Mouse (Mus musculus) heart, embryonic 11.5 days (tissue): ENCODE measurements at regions not wholly inside any gene's neighbourhood (a gene's known extent, or its start where the extent isn't known, plus 50 kb on each side); places are given as distances from the start of the nearest gene placed in this dataset.

Source experiments
- ATAC-seq: fragments of 200-750 bp; cut with Nextera tagmentation; replicated peaks from 2 replicates; pipeline ENCODE4 v1.8.0; 2017; ENCODE audit warnings: moderate library complexity; ENCODE audit not compliant: insufficient number of reproducible peaks, low FRiP score, low TSS enrichment
- H3K27ac ChIP-seq: fragments of 300-500 bp; sonication (generic); 2 replicates; pipeline ENCODE4 v1.5.1; 2014; ENCODE audit warnings: mild to moderate bottlenecking, low read depth, low read length
- H3K27me3 ChIP-seq: fragments of 300-500 bp; sonication (generic); 2 replicates; pipeline ENCODE4 v1.6.1; 2014; ENCODE audit warnings: mild to moderate bottlenecking, low read length, mixed read lengths; ENCODE audit not compliant: control insufficient read depth, insufficient read depth
- H3K36me3 ChIP-seq: fragments of 300-500 bp; sonication (generic); 2 replicates; pipeline ENCODE4 v1.6.1; 2014; ENCODE audit warnings: mild to moderate bottlenecking, low read length, moderate library complexity, mixed read lengths; ENCODE audit not compliant: control insufficient read depth, insufficient read depth
- H3K4me1 ChIP-seq: fragments of 300-500 bp; sonication (generic); 2 replicates; pipeline ENCODE4 v1.6.1; 2014; ENCODE audit warnings: low read length; ENCODE audit not compliant: control insufficient read depth, insufficient read depth
- H3K4me2 ChIP-seq: fragments of 300-500 bp; sonication (generic); 2 replicates; pipeline ENCODE4 v1.6.1; 2014; ENCODE audit warnings: mild to moderate bottlenecking, moderate library complexity
- H3K4me3 ChIP-seq: fragments of 300-500 bp; sonication (generic); 2 replicates; pipeline ENCODE4 v1.5.1; 2014; ENCODE audit warnings: low read depth, low read length
- H3K9ac ChIP-seq: fragments of 300-500 bp; sonication (generic); 2 replicates; pipeline ENCODE4 v1.6.1; 2014; ENCODE audit warnings: mild to moderate bottlenecking, low read depth, low read length, moderate library complexity
- H3K9me3 ChIP-seq: fragments of 300-500 bp; sonication (generic); replicated peaks from 2 replicates; pipeline ENCODE4 v1.6.1; 2016; ENCODE audit warnings: low read length; ENCODE audit not compliant: control insufficient read depth
- WGBS: fragments of 180-500 bp; shearing (Covaris S2); extraction: QIAGEN DNeasy Blood & Tissue Kit; methylation state at CpG from one replicate; pipeline ENCODE4 v1.1.7; 2014; ENCODE audit not compliant: insufficient replicate concordance; 5-methylcytosine and 5-hydroxymethylcytosine counted together

DNA sequence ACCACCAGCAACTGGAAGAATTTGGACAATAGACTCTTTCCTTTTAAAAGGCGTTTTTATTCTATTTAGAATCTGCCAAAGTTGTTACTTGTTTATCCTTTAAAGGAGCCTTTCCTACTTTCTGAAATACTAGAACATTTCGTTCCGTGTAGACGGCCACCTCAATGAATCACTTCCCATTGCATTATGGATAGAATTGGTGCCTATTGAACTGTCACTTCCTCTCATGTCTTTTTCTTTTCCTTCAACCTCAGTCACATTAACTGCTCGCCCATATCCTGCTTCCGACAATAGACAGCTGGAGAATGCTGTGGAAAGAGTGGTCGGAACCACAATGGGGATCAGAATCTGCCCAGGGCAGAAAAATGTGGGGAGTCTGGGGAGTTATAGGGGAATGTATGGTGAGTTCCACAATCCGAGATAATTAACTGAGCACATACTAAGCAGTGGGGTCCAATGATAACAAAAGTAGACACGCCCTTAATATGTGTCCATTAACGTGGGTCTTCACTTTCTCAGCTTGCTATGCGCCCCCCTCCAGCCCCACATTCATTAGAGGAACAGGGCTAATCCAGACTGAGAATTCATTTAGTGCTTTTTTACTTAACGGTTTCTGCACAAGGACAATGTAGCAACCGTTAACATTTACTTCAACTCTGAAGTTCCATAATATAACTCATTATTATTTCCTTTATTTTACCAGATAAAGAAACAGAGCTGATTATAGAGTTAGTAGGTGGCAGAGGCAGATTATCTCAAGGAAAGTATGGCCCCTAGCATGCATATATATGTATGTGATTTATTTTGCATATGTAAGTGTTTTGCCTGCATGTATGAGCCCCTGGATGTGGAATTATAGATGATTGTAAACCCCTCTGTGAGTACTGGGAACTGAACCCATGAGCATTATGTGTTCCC, 59.8 kb upstream of the Slc38a2 start:
- no peaks in the 10 kb centered on the region for H3K36me3 ChIP-seq
- H3K27ac ChIP-seq: no peak overlapping the region
- no peaks in the 10 kb centered on the region for H3K9me3 ChIP-seq
- H3K9ac ChIP-seq: no peak overlapping the region
- H3K4me1 ChIP-seq: no peaks in the 10 kb centered on the region
- no peaks in the 10 kb centered on the region for H3K27me3 ChIP-seq
- no peak for ATAC-seq
- no peak overlapping the region for H3K4me3 ChIP-seq
- WGBS: 72% methylated on average over 13 of the region's 13 CpGs
- no peak overlapping the region for H3K4me2 ChIP-seq

DNA sequence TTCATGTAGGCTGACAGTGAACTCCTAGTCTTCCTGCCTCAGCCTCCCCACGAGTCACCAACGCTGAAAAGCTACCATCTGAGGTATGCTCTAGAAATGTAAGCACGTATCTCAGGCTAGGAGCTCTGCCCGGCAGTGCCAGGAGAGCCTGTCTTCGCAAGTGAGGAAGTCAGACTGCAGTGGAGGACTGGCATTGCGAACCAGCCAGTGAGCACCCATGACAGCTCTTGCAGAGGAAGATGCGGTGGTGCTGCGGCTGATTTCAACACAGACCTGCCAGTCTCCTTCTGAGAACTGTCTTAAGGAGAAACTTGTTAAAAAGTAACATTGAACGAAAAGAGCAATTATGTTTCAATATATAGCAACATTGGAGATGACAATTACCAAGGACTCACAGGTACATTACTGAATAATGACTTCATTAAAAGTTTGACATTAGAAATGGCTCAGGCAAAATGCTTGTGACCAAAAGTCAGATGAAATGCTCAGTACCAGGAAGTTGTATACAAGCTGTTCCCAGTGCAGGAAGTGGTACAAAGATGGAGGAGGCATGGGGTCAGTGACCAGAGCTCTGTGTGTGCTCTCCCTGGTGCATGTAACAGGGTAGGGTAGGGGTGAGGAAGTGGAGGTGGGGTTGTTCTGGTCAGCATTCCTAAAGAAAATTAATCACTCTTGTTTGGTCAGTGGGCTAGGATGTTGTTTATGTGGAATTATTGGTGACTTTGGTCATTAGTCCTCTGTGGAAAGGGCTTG, 58.1 kb upstream of the Slc38a2 start:
- WGBS: 87% methylated on average over 9 of the region's 9 CpGs
- no peaks in the 10 kb centered on the region for H3K27me3 ChIP-seq
- no peaks in the 10 kb centered on the region for H3K36me3 ChIP-seq
- no peak overlapping the region for H3K4me2 ChIP-seq
- no peaks in the 10 kb centered on the region for H3K4me1 ChIP-seq
- no peaks in the 10 kb centered on the region for H3K9me3 ChIP-seq
- H3K27ac ChIP-seq: no peak overlapping the region
- no peak for ATAC-seq
- no peak overlapping the region for H3K9ac ChIP-seq
- no peak overlapping the region for H3K4me3 ChIP-seq

DNA sequence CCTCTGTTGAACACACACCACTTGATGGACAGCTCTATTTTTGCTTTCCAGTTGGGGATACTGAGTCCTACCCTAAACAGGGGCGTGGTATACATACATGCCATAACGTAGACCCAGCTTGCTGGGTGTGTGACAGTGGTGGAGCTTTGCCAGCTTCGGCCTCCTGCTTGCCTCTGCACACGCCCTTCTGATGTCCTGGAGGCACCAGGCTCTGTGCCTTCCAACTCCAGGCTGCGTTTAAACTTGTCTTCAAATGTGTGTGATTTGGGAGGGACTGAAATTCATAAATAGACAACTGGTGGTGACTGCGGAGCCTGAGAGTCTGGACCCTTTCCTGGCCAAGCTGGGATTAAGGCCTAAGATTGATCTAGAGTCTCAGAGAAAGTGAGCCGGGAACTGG, 56.9 kb upstream of the Slc38a2 start:
- Histone ChIP-seq H3K36me3 (no peaks in the 10 kb centered on the region), H3K9ac (no peak overlapping the region), H3K4me2 (no peak overlapping the region), H3K4me3 (no peak overlapping the region), H3K27me3 (no peaks in the 10 kb centered on the region), H3K4me1 (peaks cover 2% of the 10 kb centered on the region), H3K27ac (no peak overlapping the region), H3K9me3 (no peaks in the 10 kb centered on the region)
- no peak for ATAC-seq
- WGBS: 68% methylated on average over 7 of the region's 7 CpGs

DNA sequence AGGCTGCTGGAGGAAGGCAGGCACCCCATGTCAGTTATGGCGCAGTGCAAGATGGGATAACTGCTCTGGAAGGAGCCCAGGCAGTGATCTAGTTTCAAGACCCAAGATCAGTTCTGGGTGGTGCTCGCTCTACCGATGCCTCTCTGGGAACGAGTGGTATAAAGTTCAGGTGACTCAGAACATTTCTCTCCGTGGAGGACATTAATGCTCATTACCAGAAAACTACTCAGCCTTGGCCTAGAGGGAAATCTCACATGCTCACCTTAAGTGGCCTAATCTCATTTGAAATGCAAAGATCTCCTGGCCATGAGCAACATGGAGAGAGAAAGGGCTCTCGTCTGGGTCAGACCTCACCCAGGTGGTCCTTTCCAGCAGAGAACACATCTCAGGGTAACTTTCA, 56.4 kb upstream of the Slc38a2 start:
- Histone ChIP-seq H3K4me3 (no peak overlapping the region), H3K4me1 (peaks cover 7% of the 10 kb centered on the region), H3K4me2 (no peak overlapping the region), H3K9ac (no peak overlapping the region), H3K9me3 (no peaks in the 10 kb centered on the region), H3K27me3 (no peaks in the 10 kb centered on the region), H3K27ac (no peak overlapping the region), H3K36me3 (no peaks in the 10 kb centered on the region)
- WGBS: 78% methylated on average over 6 of the region's 6 CpGs
- ATAC-seq: no peak

DNA sequence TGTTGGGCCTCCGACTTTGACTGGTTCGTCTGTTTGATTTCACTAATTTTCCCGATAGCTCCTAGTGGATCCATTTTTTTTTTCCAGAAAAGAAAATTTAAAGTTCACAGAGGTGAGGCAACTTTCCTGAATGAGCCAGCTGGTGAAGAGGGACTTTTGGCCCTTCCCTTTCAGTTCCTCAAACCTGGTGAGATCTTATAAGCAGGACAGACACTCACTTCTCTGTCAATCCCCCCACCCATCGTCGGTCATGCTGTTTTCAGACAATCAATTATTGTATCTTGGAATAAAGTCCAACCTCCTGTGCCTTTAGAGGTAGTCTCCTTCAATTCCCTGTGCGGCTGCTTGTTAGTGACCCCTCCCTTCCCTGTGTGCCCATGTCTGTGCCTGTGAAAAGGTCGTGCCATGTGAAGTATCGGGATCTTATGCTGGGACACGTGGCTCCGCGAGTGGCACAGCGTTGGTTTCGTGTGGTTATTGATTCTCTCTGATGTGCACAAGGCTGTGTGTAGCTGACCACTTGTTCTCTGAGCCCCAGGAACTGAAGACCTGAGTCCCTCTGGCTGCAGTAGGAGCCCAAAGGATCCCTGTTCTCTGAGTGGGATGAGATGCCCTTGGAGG, 55.9 kb upstream of the Slc38a2 start:
- no peak overlapping the region for H3K4me2 ChIP-seq
- ATAC-seq: no peak
- no peak overlapping the region for H3K9ac ChIP-seq
- no peaks in the 10 kb centered on the region for H3K27me3 ChIP-seq
- peaks cover 7% of the 10 kb centered on the region for H3K4me1 ChIP-seq
- no peak overlapping the region for H3K4me3 ChIP-seq
- H3K9me3 ChIP-seq: no peaks in the 10 kb centered on the region
- WGBS: 92% methylated on average over 13 of the region's 13 CpGs
- H3K27ac ChIP-seq: no peak overlapping the region
- H3K36me3 ChIP-seq: no peaks in the 10 kb centered on the region

DNA sequence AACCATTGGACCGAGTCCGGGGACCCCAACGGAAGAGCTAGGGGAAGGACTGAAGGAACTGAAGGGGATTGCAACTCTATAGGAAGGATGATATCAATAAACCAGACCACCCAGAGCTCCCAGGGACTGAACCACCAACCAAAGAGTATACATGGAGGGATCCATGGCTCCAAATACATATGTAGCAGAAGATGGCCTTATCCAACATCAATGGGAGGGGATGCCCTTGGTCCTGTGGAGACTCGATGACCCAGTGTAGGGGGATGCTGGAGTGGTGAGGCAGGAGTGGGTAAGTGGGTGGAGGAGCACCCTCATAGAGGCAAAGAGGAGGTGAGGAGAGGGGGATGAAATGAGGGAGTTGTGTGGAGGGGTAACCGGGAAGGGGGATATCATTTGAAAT, 54.5 kb upstream of the Slc38a2 start:
- H3K4me3 ChIP-seq: no peak overlapping the region
- H3K27ac ChIP-seq: no peak overlapping the region
- 86% methylated on average over 5 of the region's 5 CpGs for WGBS
- no peaks in the 10 kb centered on the region for H3K9me3 ChIP-seq
- no peaks in the 10 kb centered on the region for H3K27me3 ChIP-seq
- H3K36me3 ChIP-seq: no peaks in the 10 kb centered on the region
- H3K4me2 ChIP-seq: no peak overlapping the region
- no peak overlapping the region for H3K9ac ChIP-seq
- no peak for ATAC-seq
- H3K4me1 ChIP-seq: peaks cover 14% of the 10 kb centered on the region

DNA sequence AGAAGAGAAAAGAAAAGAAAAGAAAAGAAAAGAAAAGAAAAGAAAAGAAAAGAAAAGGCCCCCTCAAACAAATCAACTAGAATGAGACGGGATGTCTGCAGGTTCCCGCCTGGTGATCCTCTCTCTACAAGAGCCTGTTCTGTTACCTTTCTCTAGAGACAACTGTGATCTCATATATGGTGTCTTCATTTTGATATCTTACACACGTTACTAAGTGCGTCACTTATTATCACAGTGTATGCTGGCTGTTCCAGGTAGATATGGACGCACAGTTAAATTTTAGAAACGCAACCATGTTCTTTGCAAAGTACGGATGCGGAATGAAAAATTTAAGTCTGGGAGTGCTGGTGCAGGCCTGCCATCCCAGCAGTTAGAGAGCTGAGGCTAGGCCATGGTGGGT, 53.2 kb upstream of the Slc38a2 start:
- WGBS: 92% methylated on average over 8 of the region's 8 CpGs
- Histone ChIP-seq H3K4me3 (no peak overlapping the region), H3K27me3 (no peaks in the 10 kb centered on the region), H3K4me1 (peaks cover 18% of the 10 kb centered on the region), H3K4me2 (no peak overlapping the region), H3K9ac (no peak overlapping the region), H3K27ac (no peak overlapping the region), H3K9me3 (no peaks in the 10 kb centered on the region), H3K36me3 (no peaks in the 10 kb centered on the region)
- ATAC-seq: no peak

DNA sequence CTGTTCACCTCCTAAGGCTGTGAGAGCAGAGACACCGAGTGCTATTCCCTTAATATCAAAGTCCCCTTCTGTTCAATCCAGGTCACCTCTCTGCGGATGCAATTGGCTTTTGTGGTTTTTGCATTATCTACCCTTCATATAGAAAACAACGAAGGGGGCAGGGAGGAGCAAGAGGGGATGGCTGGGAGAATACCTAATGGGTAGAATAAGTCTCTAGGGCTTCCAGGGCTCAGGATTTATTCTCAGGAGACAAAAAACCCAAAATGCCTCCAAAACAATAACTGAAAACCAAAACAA, 52.5 kb upstream of the Slc38a2 start:
- ATAC-seq: no peak
- 79% methylated on average over 3 of the region's 3 CpGs for WGBS
- Histone ChIP-seq H3K36me3 (no peaks in the 10 kb centered on the region), H3K4me1 (peaks cover 18% of the 10 kb centered on the region), H3K27ac (peak overlapping the region; percentile 67), H3K9me3 (no peaks in the 10 kb centered on the region), H3K27me3 (no peaks in the 10 kb centered on the region), H3K9ac (no peak overlapping the region), H3K4me2 (no peak overlapping the region), H3K4me3 (no peak overlapping the region)
